Mouse (Mus musculus): ENCODE results near the gene Pde2a. TPM values are rescaled to one million over a fixed set of nuclear protein-coding genes. Genes with fewer than 3 reads are reported as not detected.

The Pde2a gene
- polyA plus RNA-seq, 1 experiment from 2014 or later, result 16.9 TPM

GRCm38 (mm10) chr7:101427736-101428135 is 6.2 kb downstream of the Pde2a start:
- no peaks in the 10 kb centered on the region for H3K4me1 ChIP-seq
- H3K4me3 ChIP-seq, result no peak overlapping the region
- H3K27me3 ChIP-seq, result no peaks in the 10 kb centered on the region
- H3K9me3 ChIP-seq, result no peaks in the 10 kb centered on the region
- no peak overlapping the region for H3K9ac ChIP-seq
- H3K36me3 ChIP-seq, result no peaks in the 10 kb centered on the region
- ATAC-seq (ENCODE audit: borderline replicate concordance, extremely low read depth, low FRiP score, low TSS enrichment), result no peak
- WGBS, result 4% methylated on average over 2 of the region's 2 CpGs
- H3K4me2 ChIP-seq, result no peak overlapping the region
- no peak overlapping the region for H3K27ac ChIP-seq

GRCm38 (mm10) chr7:101435038-101435437 is 13.5 kb downstream of the Pde2a start:
- H3K4me3 ChIP-seq, result no peak overlapping the region
- no peaks in the 10 kb centered on the region for H3K9me3 ChIP-seq
- 44% methylated on average over 6 of the region's 6 CpGs for WGBS
- ATAC-seq (ENCODE audit: borderline replicate concordance, extremely low read depth, low FRiP score, low TSS enrichment), result no peak
- H3K27ac ChIP-seq, result no peak overlapping the region
- H3K9ac ChIP-seq, result no peak overlapping the region
- H3K4me2 ChIP-seq, result no peak overlapping the region
- no peaks in the 10 kb centered on the region for H3K4me1 ChIP-seq
- no peaks in the 10 kb centered on the region for H3K27me3 ChIP-seq
- no peaks in the 10 kb centered on the region for H3K36me3 ChIP-seq

DNA sequence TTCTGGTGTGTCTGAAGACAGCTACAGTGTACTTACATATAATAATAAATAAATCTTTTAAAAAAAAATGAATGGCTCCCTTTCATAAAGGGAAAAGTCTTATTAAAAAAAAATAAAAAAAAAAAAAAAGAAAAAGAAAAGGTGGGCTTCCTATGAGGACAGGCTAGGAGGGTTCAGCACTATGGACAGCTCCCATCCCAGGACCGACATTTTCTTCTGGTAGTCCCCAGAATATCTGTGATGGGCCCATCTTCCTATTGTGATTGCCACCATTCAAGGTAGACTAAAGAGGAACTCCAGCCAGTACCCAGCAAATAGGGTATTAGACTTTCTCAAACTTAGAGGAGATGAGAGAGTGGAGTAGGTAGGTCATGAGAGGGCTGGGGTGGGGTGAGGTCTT is 16.4 kb downstream of the Pde2a start:
- no peak overlapping the region for H3K9ac ChIP-seq
- H3K27me3 ChIP-seq, result peaks cover 2% of the 10 kb centered on the region; the same call in 1 of the 2 replicates
- ATAC-seq (ENCODE audit: borderline replicate concordance, extremely low read depth, low FRiP score, low TSS enrichment), result no peak
- no peaks in the 10 kb centered on the region for H3K9me3 ChIP-seq
- WGBS, result 3% methylated on average over 1 of the region's 1 CpGs
- no peak overlapping the region for H3K27ac ChIP-seq
- no peak overlapping the region for H3K4me2 ChIP-seq
- no peaks in the 10 kb centered on the region for H3K4me1 ChIP-seq
- no peak overlapping the region for H3K4me3 ChIP-seq
- no peaks in the 10 kb centered on the region for H3K36me3 ChIP-seq

GRCm38 (mm10) chr7:101443093-101443492 is 21.6 kb downstream of the Pde2a start:
- H3K4me3 ChIP-seq, result no peak overlapping the region
- no peaks in the 10 kb centered on the region for H3K4me1 ChIP-seq
- no peak for ATAC-seq (ENCODE audit: borderline replicate concordance, extremely low read depth, low FRiP score, low TSS enrichment)
- 63% methylated on average over 10 of the region's 10 CpGs for WGBS
- no peak overlapping the region for H3K4me2 ChIP-seq
- no peak overlapping the region for H3K27ac ChIP-seq
- H3K9me3 ChIP-seq, result no peaks in the 10 kb centered on the region
- H3K36me3 ChIP-seq, result no peaks in the 10 kb centered on the region
- no peak overlapping the region for H3K9ac ChIP-seq
- peaks cover 8% of the 10 kb centered on the region; the same call in 1 of the 2 replicates for H3K27me3 ChIP-seq

DNA sequence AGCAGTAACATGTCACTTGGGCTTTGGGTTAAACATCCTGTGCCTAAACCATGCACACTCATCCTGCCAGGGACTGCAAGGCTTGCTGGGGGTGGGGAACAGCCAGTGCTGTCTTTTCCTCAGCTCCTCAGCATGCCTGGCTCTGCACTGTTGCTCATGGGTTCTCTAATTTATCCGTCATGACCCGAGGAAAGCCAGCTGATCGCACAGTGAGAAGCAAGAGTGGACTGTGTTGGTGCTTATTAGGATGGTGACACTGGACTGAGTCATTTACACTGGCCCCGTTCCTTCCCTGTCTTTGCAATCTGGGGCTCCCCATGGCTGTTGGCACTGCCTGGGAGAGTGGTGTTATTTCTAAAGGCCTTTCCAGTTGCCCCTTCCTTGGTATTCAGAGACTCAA is 22.7 kb downstream of the Pde2a start:
- Histone ChIP-seq H3K4me2 (no peak overlapping the region), H3K36me3 (no peaks in the 10 kb centered on the region), H3K27me3 (peaks cover 8% of the 10 kb centered on the region; the same call in 1 of the 2 replicates), H3K4me1 (no peaks in the 10 kb centered on the region), H3K27ac (no peak overlapping the region), H3K9me3 (no peaks in the 10 kb centered on the region), H3K4me3 (no peak overlapping the region), H3K9ac (no peak overlapping the region)
- WGBS, result 81% methylated on average over 4 of the region's 4 CpGs
- ATAC-seq (ENCODE audit: borderline replicate concordance, extremely low read depth, low FRiP score, low TSS enrichment), result no peak

DNA sequence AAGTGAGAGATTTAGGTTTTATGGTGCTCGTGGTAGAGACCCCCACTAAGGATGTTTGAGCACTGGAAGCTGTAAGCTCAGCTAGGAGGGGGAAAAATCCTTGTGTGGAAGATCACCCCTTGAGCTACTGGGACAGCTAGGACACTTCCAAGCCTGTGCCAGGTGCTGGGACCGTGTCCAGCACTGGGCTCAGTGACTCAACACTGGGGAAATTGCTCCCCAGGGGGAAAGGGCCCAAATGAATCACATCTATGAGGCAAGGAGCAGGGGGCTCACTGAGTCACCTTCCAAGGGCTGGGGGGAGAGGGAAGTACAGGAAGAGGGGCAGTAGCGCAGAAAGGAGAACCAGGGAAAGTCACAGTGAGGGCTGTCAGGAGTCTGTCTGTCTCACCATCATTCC is 28.4 kb downstream of the Pde2a start:
- no peak for ATAC-seq (ENCODE audit: borderline replicate concordance, extremely low read depth, low FRiP score, low TSS enrichment)
- WGBS, result 32% methylated on average over 3 of the region's 3 CpGs

DNA sequence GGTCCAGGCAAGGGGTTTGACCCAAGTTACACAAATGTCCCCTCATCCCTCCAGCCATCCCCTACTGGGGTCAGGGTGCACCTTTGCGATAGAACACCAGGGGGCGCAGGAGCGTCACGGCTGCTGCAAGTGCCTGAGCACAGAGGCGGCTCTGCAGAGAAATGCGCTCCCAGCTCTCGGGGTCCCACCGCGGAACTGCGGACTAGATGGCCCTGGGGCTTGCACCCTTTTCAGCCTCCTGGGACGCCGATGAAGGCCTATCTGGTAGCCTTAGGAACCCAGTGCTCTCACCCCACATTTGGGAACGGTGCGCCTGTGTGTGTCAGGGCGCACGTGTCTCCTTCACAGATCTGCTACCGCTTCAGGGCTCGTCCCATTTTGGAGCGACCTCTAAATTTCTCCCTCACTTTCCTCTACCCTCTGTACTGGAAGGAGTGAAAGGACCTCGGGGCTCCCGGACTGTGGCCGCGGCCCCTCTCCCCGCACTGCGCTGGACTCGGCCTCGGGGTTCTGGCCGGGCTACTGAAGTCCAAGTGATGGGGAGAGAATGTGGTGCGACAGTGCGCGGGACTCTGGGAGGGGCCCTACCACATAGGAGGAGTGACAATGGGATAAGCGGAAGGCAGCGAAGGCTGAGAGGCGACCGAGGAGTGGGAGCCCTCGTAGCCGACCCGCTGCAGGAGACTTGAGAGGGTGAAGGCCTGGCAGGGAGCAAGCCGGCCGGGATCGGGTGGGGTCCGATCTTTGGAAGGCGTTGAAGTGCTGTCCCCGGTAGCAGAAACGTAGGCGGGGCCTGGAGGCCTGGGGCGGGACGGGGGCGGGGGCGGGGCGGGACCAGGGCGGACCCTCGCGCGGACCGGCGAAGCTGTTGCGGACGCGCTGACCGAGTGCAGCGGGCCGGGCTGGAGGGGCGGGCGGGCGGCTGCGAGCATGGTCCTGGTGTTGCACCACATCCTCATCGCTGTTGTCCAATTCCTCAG is 29.2 kb downstream of the Pde2a start:
- peaks cover 8% of the 10 kb centered on the region for H3K4me1 ChIP-seq
- H3K27me3 ChIP-seq, result peaks cover 24% of the 10 kb centered on the region
- H3K9ac ChIP-seq, result peak overlapping the region; percentile 29; the same call in 1 of the 2 replicates
- under 1% methylated on average over 67 of the region's 68 CpGs for WGBS
- peak overlapping the region; percentile 55 for H3K4me3 ChIP-seq
- no peaks in the 10 kb centered on the region for H3K36me3 ChIP-seq
- ATAC-seq (ENCODE audit: borderline replicate concordance, extremely low read depth, low FRiP score, low TSS enrichment), result peak; percentile 84
- no peaks in the 10 kb centered on the region for H3K9me3 ChIP-seq
- no peak overlapping the region for H3K27ac ChIP-seq
- H3K4me2 ChIP-seq, result peak overlapping the region; percentile 99

More for the DNA sequence above, 28.4 kb downstream of the Pde2a start:
- no peaks in the 10 kb centered on the region for H3K9me3 ChIP-seq
- H3K4me2 ChIP-seq, result no peak overlapping the region
- H3K36me3 ChIP-seq, result no peaks in the 10 kb centered on the region
- peaks cover 24% of the 10 kb centered on the region for H3K27me3 ChIP-seq
- no peak overlapping the region for H3K4me3 ChIP-seq
- H3K9ac ChIP-seq, result no peak overlapping the region
- H3K27ac ChIP-seq, result no peak overlapping the region
- H3K4me1 ChIP-seq, result peaks cover 5% of the 10 kb centered on the region; the same call in 1 of the 2 replicates

DNA sequence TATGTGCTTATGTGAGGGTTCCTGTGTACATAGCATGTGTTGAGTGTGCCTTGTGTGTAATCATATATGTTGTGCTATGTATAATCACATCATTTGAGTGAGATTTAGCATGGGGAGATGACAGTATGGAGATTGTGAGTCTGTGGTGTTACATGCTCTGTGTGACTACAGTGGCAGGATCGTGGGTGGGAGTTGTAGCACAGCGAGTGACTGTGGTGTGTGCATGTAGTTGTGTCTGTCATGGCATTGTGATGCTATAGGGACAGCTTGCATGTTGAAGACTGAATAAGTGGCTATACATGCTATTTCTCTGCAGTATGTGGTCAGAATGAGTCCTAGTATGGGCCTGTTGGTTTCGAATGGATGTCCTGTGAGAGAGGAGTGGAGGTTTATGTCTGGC is 31.2 kb downstream of the Pde2a start:
- Histone ChIP-seq H3K27me3 (peaks cover 31% of the 10 kb centered on the region), H3K4me2 (peak overlapping the region; percentile 99), H3K4me1 (peaks cover 23% of the 10 kb centered on the region), H3K27ac (no peak overlapping the region), H3K9ac (no peak overlapping the region), H3K36me3 (no peaks in the 10 kb centered on the region), H3K4me3 (peak overlapping the region; percentile 55), H3K9me3 (no peaks in the 10 kb centered on the region)
- 80% methylated on average over 3 of the region's 3 CpGs for WGBS
- no peak for ATAC-seq (ENCODE audit: borderline replicate concordance, extremely low read depth, low FRiP score, low TSS enrichment)

GRCm38 (mm10) chr7:101453296-101453695 is 31.8 kb downstream of the Pde2a start:
- Histone ChIP-seq H3K36me3 (no peaks in the 10 kb centered on the region), H3K27me3 (peaks cover 33% of the 10 kb centered on the region), H3K9ac (no peak overlapping the region), H3K27ac (no peak overlapping the region), H3K4me3 (0 out of 2 replicates have a peak overlapping the region, but pooled peaks have one; percentile 55), H3K9me3 (no peaks in the 10 kb centered on the region), H3K4me1 (peaks cover 25% of the 10 kb centered on the region), H3K4me2 (peak overlapping the region; percentile 99)
- 79% methylated on average over 3 of the region's 3 CpGs for WGBS
- no peak for ATAC-seq (ENCODE audit: borderline replicate concordance, extremely low read depth, low FRiP score, low TSS enrichment)

GRCm38 (mm10) chr7:101453725-101454124 is 32.2 kb downstream of the Pde2a start:
- Histone ChIP-seq H3K4me2 (peak overlapping the region; percentile 99; the same call in 1 of the 2 replicates), H3K9ac (no peak overlapping the region), H3K36me3 (no peaks in the 10 kb centered on the region), H3K4me1 (peaks cover 28% of the 10 kb centered on the region), H3K4me3 (no peak overlapping the region), H3K27me3 (peaks cover 33% of the 10 kb centered on the region), H3K27ac (no peak overlapping the region), H3K9me3 (no peaks in the 10 kb centered on the region)
- 38% methylated on average over 8 of the region's 8 CpGs for WGBS
- no peak for ATAC-seq (ENCODE audit: borderline replicate concordance, extremely low read depth, low FRiP score, low TSS enrichment)

GRCm38 (mm10) chr7:101454479-101454878 is 33.0 kb downstream of the Pde2a start:
- no peak overlapping the region for H3K4me3 ChIP-seq
- ATAC-seq (ENCODE audit: borderline replicate concordance, extremely low read depth, low FRiP score, low TSS enrichment), result no peak
- no peaks in the 10 kb centered on the region for H3K36me3 ChIP-seq
- 89% methylated on average over 9 of the region's 9 CpGs for WGBS
- no peak overlapping the region for H3K27ac ChIP-seq
- peaks cover 28% of the 10 kb centered on the region for H3K4me1 ChIP-seq
- H3K4me2 ChIP-seq, result no peak overlapping the region
- no peak overlapping the region for H3K9ac ChIP-seq
- H3K9me3 ChIP-seq, result no peaks in the 10 kb centered on the region
- peaks cover 33% of the 10 kb centered on the region for H3K27me3 ChIP-seq

- WGBS, result 65% methylated on average over 6 of the region's 6 CpGs
These were observed 33.6 kb downstream of the Pde2a start for GRCm38 (mm10) chr7:101455141-101455540.

More at GRCm38 (mm10) chr7:101455141-101455540, 33.6 kb downstream of the Pde2a start:
- Histone ChIP-seq H3K27me3 (peaks cover 33% of the 10 kb centered on the region), H3K9ac (no peak overlapping the region), H3K9me3 (no peaks in the 10 kb centered on the region), H3K36me3 (no peaks in the 10 kb centered on the region), H3K4me3 (no peak overlapping the region), H3K4me2 (no peak overlapping the region), H3K4me1 (peaks cover 31% of the 10 kb centered on the region), H3K27ac (no peak overlapping the region)
- ATAC-seq (ENCODE audit: borderline replicate concordance, extremely low read depth, low FRiP score, low TSS enrichment), result no peak
